Mouse (Mus musculus) midbrain, embryonic 16.5 days (tissue): ENCODE results near the gene Astn2. TPM values are rescaled to one million over a fixed set of nuclear protein-coding genes. Genes with fewer than 3 reads are reported as not detected.

ENCODE experiments used
- ATAC-seq: fragments of 200-750 bp; cut with Nextera tagmentation; 2 replicates; pipeline ENCODE4 v1.8.0; 2017; ENCODE audit warnings: moderate TSS enrichment
- H3K27ac ChIP-seq: fragments of 300-500 bp; sonication (generic); 2 replicates; pipeline ENCODE4 v1.5.1; 2014; ENCODE audit warnings: mild to moderate bottlenecking, low read length, mixed read lengths
- H3K27me3 ChIP-seq: fragments of 300-500 bp; sonication (generic); 2 replicates; pipeline ENCODE4 v1.6.1; 2014; ENCODE audit warnings: low read depth, low read length, mixed read lengths; ENCODE audit not compliant: control insufficient read depth, insufficient read depth
- H3K36me3 ChIP-seq: fragments of 300-500 bp; sonication (generic); 2 replicates; pipeline ENCODE4 v1.6.1; 2014; ENCODE audit warnings: mild to moderate bottlenecking, low read length, moderate library complexity, mixed read lengths; ENCODE audit not compliant: control insufficient read depth, insufficient read depth
- H3K4me1 ChIP-seq: fragments of 300-500 bp; sonication (generic); 2 replicates; pipeline ENCODE4 v1.6.1; 2014; ENCODE audit warnings: mild to moderate bottlenecking, low read length, mixed read lengths; ENCODE audit not compliant: control insufficient read depth, insufficient read depth
- H3K4me2 ChIP-seq: fragments of 300-500 bp; sonication (generic); 2 replicates; pipeline ENCODE4 v1.6.1; 2014; ENCODE audit warnings: mild to moderate bottlenecking, low read length, mixed read lengths
- H3K4me3 ChIP-seq: fragments of 300-500 bp; sonication (generic); 2 replicates; pipeline ENCODE4 v1.5.1; 2014; ENCODE audit warnings: low read depth, mild to moderate bottlenecking, low read length, moderate library complexity, mixed read lengths
- H3K9ac ChIP-seq: fragments of 300-500 bp; sonication (generic); 2 replicates; pipeline ENCODE4 v1.6.1; 2014; ENCODE audit warnings: low read depth, low read length, mixed read lengths
- H3K9me3 ChIP-seq: fragments of 300-500 bp; sonication (generic); replicated peaks from 2 replicates; pipeline ENCODE4 v1.6.1; 2014; ENCODE audit warnings: mild to moderate bottlenecking, low read length, mixed read lengths; ENCODE audit not compliant: control insufficient read depth, poor library complexity, severe bottlenecking
- WGBS: fragments of 180-500 bp; shearing (Covaris S2); extraction: QIAGEN DNeasy Blood & Tissue Kit; methylation state at CpG from one replicate; pipeline ENCODE4 v1.1.7; 2014; 5-methylcytosine and 5-hydroxymethylcytosine counted together
- polyA plus RNA-seq: library from polyadenylated mRNA; unstranded; fragments of >200 nt; fragmentation: Nextera tagmentation; extraction: Ambion mirVana; gene quantifications from 2 replicates; pipeline ENCODE4 v1.2.1, GENCODE M21; 2015

Gene Astn2
- polyA plus RNA-seq, 1 experiment from 2014 or later: 1.8 TPM

GRCm38 (mm10) chr4:65807341-65807740, 597.1 kb downstream of the Astn2 start:
- Histone ChIP-seq H3K9ac (no peak overlapping the region), H3K4me3 (no peak overlapping the region), H3K36me3 (no peaks in the 10 kb centered on the region), H3K27me3 (no peaks in the 10 kb centered on the region), H3K4me2 (no peak overlapping the region), H3K9me3 (no peaks in the 10 kb centered on the region), H3K27ac (no peak overlapping the region), H3K4me1 (0 out of 2 replicates have a peak, but pooled peaks cover 2% of the 10 kb centered on the region)
- no peak for ATAC-seq
- WGBS: 72% methylated on average over 3 of the region's 3 CpGs

GRCm38 (mm10) chr4:65801204-65801603, 603.2 kb downstream of the Astn2 start:
- Histone ChIP-seq H3K36me3 (no peaks in the 10 kb centered on the region), H3K9ac (no peak overlapping the region), H3K9me3 (no peaks in the 10 kb centered on the region), H3K4me1 (0 out of 2 replicates have a peak, but pooled peaks cover 2% of the 10 kb centered on the region), H3K27me3 (no peaks in the 10 kb centered on the region), H3K4me3 (no peak overlapping the region), H3K4me2 (no peak overlapping the region), H3K27ac (no peak overlapping the region)
- WGBS: 78% methylated on average over 3 of the region's 3 CpGs
- ATAC-seq: no peak

- Histone ChIP-seq H3K4me2 (no peak overlapping the region), H3K4me1 (no peaks in the 10 kb centered on the region), H3K9ac (no peak overlapping the region), H3K27me3 (no peaks in the 10 kb centered on the region), H3K36me3 (no peaks in the 10 kb centered on the region), H3K27ac (no peak overlapping the region), H3K9me3 (no peaks in the 10 kb centered on the region), H3K4me3 (no peak overlapping the region)
- ATAC-seq: no peak
Measured at GRCm38 (mm10) chr4:65791051-65791450, 613.4 kb downstream of the Astn2 start.

GRCm38 (mm10) chr4:65773368-65774010, 630.9 kb downstream of the Astn2 start:
- ATAC-seq: no peak
- WGBS: 85% methylated on average over 5 of the region's 5 CpGs
- no peak overlapping the region for H3K4me2 ChIP-seq

GRCm38 (mm10) chr4:65770952-65771351, 633.5 kb downstream of the Astn2 start:
- no peak overlapping the region for H3K27ac ChIP-seq
- no peak for ATAC-seq
- H3K4me3 ChIP-seq: no peak overlapping the region
- H3K4me2 ChIP-seq: no peak overlapping the region
- no peaks in the 10 kb centered on the region for H3K36me3 ChIP-seq
- no peaks in the 10 kb centered on the region for H3K27me3 ChIP-seq
- no peak overlapping the region for H3K9ac ChIP-seq
- H3K4me1 ChIP-seq: no peaks in the 10 kb centered on the region
- WGBS: 88% methylated on average over 4 of the region's 4 CpGs
- H3K9me3 ChIP-seq: no peaks in the 10 kb centered on the region

More at GRCm38 (mm10) chr4:65773368-65774010, 630.9 kb downstream of the Astn2 start:
- Histone ChIP-seq H3K36me3 (no peaks in the 10 kb centered on the region), H3K4me3 (no peak overlapping the region), H3K9me3 (no peaks in the 10 kb centered on the region), H3K4me1 (no peaks in the 10 kb centered on the region), H3K27me3 (no peaks in the 10 kb centered on the region), H3K9ac (no peak overlapping the region), H3K27ac (no peak overlapping the region)

GRCm38 (mm10) chr4:65767919-65768318, 636.5 kb downstream of the Astn2 start:
- no peaks in the 10 kb centered on the region for H3K27me3 ChIP-seq
- no peak overlapping the region for H3K27ac ChIP-seq
- H3K4me2 ChIP-seq: no peak overlapping the region
- H3K9me3 ChIP-seq: no peaks in the 10 kb centered on the region
- no peak for ATAC-seq
- H3K4me1 ChIP-seq: no peaks in the 10 kb centered on the region
- no peak overlapping the region for H3K9ac ChIP-seq
- no peak overlapping the region for H3K4me3 ChIP-seq
- no peaks in the 10 kb centered on the region for H3K36me3 ChIP-seq
- WGBS: 78% methylated on average over 2 of the region's 2 CpGs

GRCm38 (mm10) chr4:65767431-65767830, 637.0 kb downstream of the Astn2 start:
- WGBS: 78% methylated on average over 4 of the region's 4 CpGs
- Histone ChIP-seq H3K4me3 (no peak overlapping the region), H3K4me1 (no peaks in the 10 kb centered on the region), H3K36me3 (no peaks in the 10 kb centered on the region), H3K27me3 (no peaks in the 10 kb centered on the region), H3K4me2 (no peak overlapping the region), H3K9me3 (no peaks in the 10 kb centered on the region), H3K9ac (no peak overlapping the region), H3K27ac (no peak overlapping the region)
- ATAC-seq: no peak

- ATAC-seq: no peak
- Histone ChIP-seq H3K9me3 (no peaks in the 10 kb centered on the region), H3K4me2 (no peak overlapping the region), H3K27ac (no peak overlapping the region), H3K9ac (no peak overlapping the region), H3K27me3 (no peaks in the 10 kb centered on the region), H3K36me3 (no peaks in the 10 kb centered on the region), H3K4me3 (no peak overlapping the region), H3K4me1 (no peaks in the 10 kb centered on the region)
- WGBS: 84% methylated on average over 3 of the region's 3 CpGs
Measured at GRCm38 (mm10) chr4:65765312-65765711, 639.1 kb downstream of the Astn2 start.

- H3K4me1 ChIP-seq: no peaks in the 10 kb centered on the region
- H3K36me3 ChIP-seq: no peaks in the 10 kb centered on the region
Measured at GRCm38 (mm10) chr4:65764275-65764674, 640.1 kb downstream of the Astn2 start.

More at GRCm38 (mm10) chr4:65764275-65764674, 640.1 kb downstream of the Astn2 start:
- Histone ChIP-seq H3K9ac (no peak overlapping the region), H3K4me3 (no peak overlapping the region), H3K27ac (no peak overlapping the region), H3K4me2 (no peak overlapping the region), H3K27me3 (no peaks in the 10 kb centered on the region), H3K9me3 (no peaks in the 10 kb centered on the region)
- no peak for ATAC-seq
- WGBS: 78% methylated on average over 4 of the region's 4 CpGs
